In genomic region chr15:95693759-95694158, GRCm38 (mm10) we compare ENCODE assay signal across 10 mouse cellular contexts. TPM values are rescaled to one million over a fixed set of nuclear protein-coding genes. Genes with fewer than 3 reads are reported as not detected.
A peak's percentile ranks its signal among the peaks of the same experiment; 100 is the strongest.
DNase-seq lines count a peak whose midpoint lies in the region.
"Had no signal": no experiment of that assay in that cellular context is flagged by ENCODE, and none has a peak within 500 bp of the region (broad histone marks: within the 10 kb centered on the region; RNA-seq: fewer than 3 reads in every experiment).

No protein-coding gene starts in this region.

- WGBS in heart, embryonic 10.5 days, result 81% methylated on average over 3 of the region's 3 CpGs

- no peaks in the 10 kb centered on the region for H3K4me1 ChIP-seq in heart, embryonic 10.5 days
- H3K4me1 ChIP-seq: heart, embryonic 13.5 days had no signal

- H3K36me3 ChIP-seq in heart, embryonic 10.5 days, result no peaks in the 10 kb centered on the region
- H3K36me3 ChIP-seq: heart, embryonic 13.5 days; neural tube, embryonic 15.5 days had no signal

- no peak overlapping the region for H3K4me3 ChIP-seq in heart, embryonic 10.5 days
- H3K4me3 ChIP-seq: heart, embryonic 13.5 days; neural tube, embryonic 15.5 days had no signal

- no peaks in the 10 kb centered on the region for H3K9me3 ChIP-seq in heart, embryonic 10.5 days
- H3K9me3 ChIP-seq: heart, embryonic 13.5 days; neural tube, embryonic 15.5 days had no signal

- H3K27me3 ChIP-seq in heart, embryonic 10.5 days (ENCODE audit: insufficient read depth, poor library complexity, severe bottlenecking), result no peaks in the 10 kb centered on the region
- H3K27me3 ChIP-seq: heart, embryonic 13.5 days had no signal

- DNase-seq in kidney, postnatal 4 days, result peak; percentile 13 to 18
- no peak for DNase-seq in kidney, adult 11 months
- peak; percentile 14 for DNase-seq in adipocyte (ENCODE audit: low spot score)
- DNase-seq in cerebellum, adult 9-11 months, result peak; percentile 6
- DNase-seq in right cerebral cortex, adult 18-20 months, result peak; percentile 33
- no peak for DNase-seq in thymus, postnatal 10 days (ENCODE audit: low spot score in 2 of 2)
- no peak for DNase-seq in heart, embryonic 10.5 days (ENCODE audit: low spot score)

- no peak overlapping the region for H3K27ac ChIP-seq in heart, embryonic 10.5 days
- H3K27ac ChIP-seq: heart, embryonic 13.5 days; neural tube, embryonic 15.5 days had no signal

RNA-seq across cellular contexts. Expression of gene Dbx2, which starts 38.0 kb away (rescaled TPM):
- not detected in 2 replicates for polyA plus RNA-seq in heart, embryonic 10.5 days (2016; fragmentation: Nextera tagmentation; extraction: Ambion mirVana)
- polyA plus RNA-seq: heart, embryonic 13.5 days; stomach, embryonic 16.5 days had no signal

Comparison
In these comparisons a context has a peak if more than half of its experiments do, and no peak if none do; other contexts are left out.
1. DNase-seq: peak in kidney, postnatal 4 days (2 of 2), adipocyte (single experiment), cerebellum, adult 9-11 months (single experiment) and right cerebral cortex, adult 18-20 months (single experiment); none in kidney, adult 11 months (single experiment), thymus, postnatal 10 days (0 of 2) and heart, embryonic 10.5 days (single experiment).